Mouse (Mus musculus) testis, adult 10 weeks (tissue): ENCODE data around the gene Fam173a. TPM values are rescaled to one million over a fixed set of nuclear protein-coding genes. Genes with fewer than 3 reads are reported as not detected.

ENCODE experiments used
- polyA plus RNA-seq: library from polyadenylated mRNA; stranded (reverse); fragments of 350-450 nt; fragmentation: Illumina TruSeq; extraction: RNeasy Lipid Tissue Mini Kit (QIAGEN cat#74804); gene quantifications from one replicate; pipeline ENCODE4 v1.2.3, GENCODE M21; 2014; ENCODE audit warnings: low read depth, low replicate concordance

Fam173a gene
- polyA plus RNA-seq: 0.43 TPM

GRCm38 (mm10) chr17:25792615-25793014 lies at the start of gene Fam173a:
TSS of gene Fam173a (minus strand) at chr17:25792901.

GRCm38 (mm10) chr17:25841117-25841880 lies 48.6 kb upstream of the Fam173a start, which contains the start of gene Gm20683:
TSS of gene Gm20683 (minus strand) at chr17:25841763.

GRCm38 (mm10) chr17:25837076-25837410 lies 44.3 kb upstream of the Fam173a start, which contains the start of gene Rhbdl1:
TSS of gene Rhbdl1 (minus strand) at chr17:25837295.

GRCm38 (mm10) chr17:25833291-25833663 lies 40.6 kb upstream of the Fam173a start, which contains the start of gene Stub1:
TSS of gene Stub1 (minus strand) at chr17:25833404.

GRCm38 (mm10) chr17:25828712-25829557 lies 36.2 kb upstream of the Fam173a start, which contains the start of gene Jmjd8:
TSS of gene Jmjd8 (plus strand) at chr17:25828867.

GRCm38 (mm10) chr17:25823452-25823851 lies 30.8 kb upstream of the Fam173a start, which contains the start of gene Wdr24:
TSS of gene Wdr24 (plus strand) at chr17:25823627.

GRCm38 (mm10) chr17:25808789-25809605 lies 16.3 kb upstream of the Fam173a start, which contains the start of gene Fbxl16:
TSS of gene Fbxl16 (plus strand) at chr17:25809085.

GRCm38 (mm10) chr17:25796951-25797369 lies 4.3 kb upstream of the Fam173a start, which contains the start of gene Metrn:
TSS of gene Metrn (minus strand) at chr17:25797136.

GRCm38 (mm10) chr17:25795609-25796092 lies 3.0 kb upstream of the Fam173a start, which contains the start of gene AC134908.4:
TSS of gene AC134908.4 (minus strand) at chr17:25795659.

GRCm38 (mm10) chr17:25786280-25786679 lies 6.4 kb downstream of the Fam173a start, which contains the start of gene Ccdc78:
TSS of gene Ccdc78 (plus strand) at chr17:25786580.

GRCm38 (mm10) chr17:25785281-25785745 lies 7.4 kb downstream of the Fam173a start, which contains the start of gene Haghl:
TSS of gene Haghl (minus strand) at chr17:25785673.

GRCm38 (mm10) chr17:25773549-25774120 lies 19.1 kb downstream of the Fam173a start, which contains the start of gene Narfl:
TSS of gene Narfl (plus strand) at chr17:25773776.

GRCm38 (mm10) chr17:25754241-25754640 lies 38.5 kb downstream of the Fam173a start, which contains the start of gene Msln:
TSS of gene Msln (minus strand) at chr17:25754378.

Other genes starting within 250 kb of the Fam173a start
- gene Sox8, start 222.2 kb downstream of the Fam173a start, polyA plus RNA-seq: 4.2 TPM
- gene Lmf1, start 213.8 kb downstream of the Fam173a start, polyA plus RNA-seq: 2.4 TPM
- gene Gng13, start 75.7 kb downstream of the Fam173a start, polyA plus RNA-seq: not detected
- 1.6 TPM for gene Chtf18, start 65.5 kb downstream of the Fam173a start, polyA plus RNA-seq
- gene Rpusd1, start 65.2 kb downstream of the Fam173a start, polyA plus RNA-seq: not detected
- not detected for gene Mslnl, start 56.9 kb downstream of the Fam173a start, polyA plus RNA-seq
- 0.22 TPM for gene Msln, start 38.5 kb downstream of the Fam173a start, polyA plus RNA-seq
- 1.4 TPM for gene Narfl, start 19.1 kb downstream of the Fam173a start, polyA plus RNA-seq
- gene Haghl, start 7.2 kb downstream of the Fam173a start, polyA plus RNA-seq: 0.55 TPM
- gene Ccdc78, start 6.3 kb downstream of the Fam173a start, polyA plus RNA-seq: 0.49 TPM
- gene AC134908.4, start 2.8 kb upstream of the Fam173a start, polyA plus RNA-seq: 0.35 TPM
- 0.24 TPM for gene Metrn, start 4.2 kb upstream of the Fam173a start, polyA plus RNA-seq
- gene Fbxl16, start 16.2 kb upstream of the Fam173a start, polyA plus RNA-seq: 0.60 TPM
- 1.0 TPM for gene Wdr24, start 30.7 kb upstream of the Fam173a start, polyA plus RNA-seq
- 1.1 TPM for gene Jmjd8, start 36.0 kb upstream of the Fam173a start, polyA plus RNA-seq
- 3.4 TPM for gene Stub1, start 40.5 kb upstream of the Fam173a start, polyA plus RNA-seq
- not detected for gene Rhbdl1, start 44.4 kb upstream of the Fam173a start, polyA plus RNA-seq
- not detected for gene Gm20683, start 48.9 kb upstream of the Fam173a start, polyA plus RNA-seq
- 4.0 TPM for gene Rhot2, start 52.0 kb upstream of the Fam173a start, polyA plus RNA-seq
- 3.1 TPM for gene Wdr90, start 68.6 kb upstream of the Fam173a start, polyA plus RNA-seq
- 0.78 TPM for gene Mcrip2, start 75.9 kb upstream of the Fam173a start, polyA plus RNA-seq
- 11.0 TPM for gene Mettl26, start 82.2 kb upstream of the Fam173a start, polyA plus RNA-seq
- not detected for gene Wfikkn1, start 88.0 kb upstream of the Fam173a start, polyA plus RNA-seq
- 1.7 TPM for gene Rab40c, start 126.8 kb upstream of the Fam173a start, polyA plus RNA-seq
- 4.1 TPM for gene Pigq, start 152.0 kb upstream of the Fam173a start, polyA plus RNA-seq
- gene Nhlrc4, start 152.1 kb upstream of the Fam173a start, polyA plus RNA-seq: not detected
- not detected for gene A930017K11Rik, start 159.7 kb upstream of the Fam173a start, polyA plus RNA-seq
- 0.77 TPM for gene Capn15, start 192.9 kb upstream of the Fam173a start, polyA plus RNA-seq